Mouse (Mus musculus) forebrain, embryonic 13.5 days (tissue): ENCODE measurements at regions not wholly inside any gene's neighbourhood (a gene's known extent, or its start where the extent isn't known, plus 50 kb on each side); places are given as distances from the start of the nearest gene placed in this dataset.
A peak's percentile ranks its signal among the peaks of the same experiment; 100 is the strongest.

Experiments used
- ATAC-seq: fragments of 200-750 bp; cut with Nextera tagmentation; 2 replicates; pipeline ENCODE4 v1.8.0; 2017
- H3K27ac ChIP-seq: fragments of 300-500 bp; sonication (generic); 2 replicates; pipeline ENCODE4 v1.5.1; 2015; ENCODE audit warnings: inconsistent platforms, mild to moderate bottlenecking, moderate library complexity
- H3K27me3 ChIP-seq: fragments of 300-500 bp; sonication (generic); 2 replicates; pipeline ENCODE4 v1.6.1; 2015; ENCODE audit warnings: mild to moderate bottlenecking, inconsistent platforms
- H3K36me3 ChIP-seq: fragments of 300-500 bp; sonication (generic); 2 replicates; pipeline ENCODE4 v1.6.1; 2015; ENCODE audit warnings: mild to moderate bottlenecking, inconsistent platforms; ENCODE audit not compliant: poor library complexity, severe bottlenecking
- H3K4me1 ChIP-seq: fragments of 300-500 bp; sonication (generic); 2 replicates; pipeline ENCODE4 v1.6.1; 2015; ENCODE audit warnings: inconsistent platforms
- H3K4me2 ChIP-seq: fragments of 300-500 bp; sonication (generic); 2 replicates; pipeline ENCODE4 v1.6.1; 2015; ENCODE audit warnings: inconsistent platforms, mild to moderate bottlenecking, moderate library complexity
- H3K4me3 ChIP-seq: fragments of 300-500 bp; sonication (generic); 2 replicates; pipeline ENCODE4 v1.5.1; 2015; ENCODE audit warnings: mild to moderate bottlenecking, inconsistent platforms
- H3K9ac ChIP-seq: fragments of 300-500 bp; sonication (generic); 2 replicates; pipeline ENCODE4 v1.6.1; 2015; ENCODE audit warnings: mild to moderate bottlenecking, inconsistent platforms
- H3K9me3 ChIP-seq: fragments of 300-500 bp; sonication (generic); replicated peaks from 2 replicates; pipeline ENCODE4 v1.6.1; 2016; ENCODE audit warnings: inconsistent platforms
- WGBS: fragments of 180-500 bp; shearing (Covaris S2); methylation state at CpG from one replicate; pipeline ENCODE4 v1.1.7; 2015; 5-methylcytosine and 5-hydroxymethylcytosine counted together

DNA sequence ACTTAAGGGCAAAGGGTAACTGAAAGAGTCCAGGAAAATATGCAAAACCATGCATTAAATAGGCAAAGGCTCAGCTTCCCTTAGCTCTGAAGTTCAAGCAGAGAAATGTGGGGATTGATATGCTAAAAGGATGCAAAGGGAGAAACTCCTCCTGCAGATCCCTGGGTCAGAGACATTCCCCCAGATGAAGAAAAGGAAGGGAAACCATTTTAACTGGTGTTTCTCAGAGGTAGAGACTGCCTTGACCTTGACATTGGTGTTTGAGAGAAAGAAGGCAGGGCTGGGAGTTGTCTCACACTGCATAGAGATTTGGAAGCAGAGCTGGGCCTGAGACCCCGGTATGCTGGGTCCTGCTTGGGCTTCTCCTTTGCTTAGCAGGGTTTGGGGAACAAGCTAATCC, 155.8 kb upstream of the 4930535I16Rik start:
- Histone ChIP-seq H3K4me3 (no peak overlapping the region), H3K27ac (no peak overlapping the region), H3K9ac (no peak overlapping the region), H3K27me3 (no peaks in the 10 kb centered on the region), H3K36me3 (no peaks in the 10 kb centered on the region), H3K4me2 (no peak overlapping the region), H3K9me3 (0 out of 2 replicates have a peak, but pooled peaks cover 4% of the 10 kb centered on the region), H3K4me1 (peaks cover 10% of the 10 kb centered on the region; the same call in 1 of the 2 replicates)
- WGBS = 88% methylated on average over 1 of the region's 1 CpGs
- ATAC-seq = no peak

DNA sequence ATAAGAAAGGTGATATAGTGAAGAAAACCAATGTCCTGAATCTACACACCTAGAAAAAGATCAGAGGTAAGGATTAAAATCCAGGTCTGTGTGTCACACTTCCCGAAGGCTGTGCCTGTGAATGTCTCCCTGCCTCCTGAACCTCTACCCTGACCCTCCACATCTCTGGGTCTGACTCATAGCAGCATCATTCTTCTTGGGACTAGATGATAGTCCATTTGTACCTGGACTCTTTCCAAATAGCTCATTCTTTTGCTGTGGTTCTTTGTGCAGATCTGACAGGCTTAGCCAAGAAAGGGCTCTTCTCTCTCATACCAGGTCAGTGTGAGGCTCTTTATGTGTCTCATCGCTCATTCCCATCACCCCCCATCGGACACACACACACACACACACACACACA, 146.8 kb upstream of the 4930535I16Rik start:
- Histone ChIP-seq H3K4me1 (peaks cover 9% of the 10 kb centered on the region; the same call in 1 of the 2 replicates), H3K36me3 (no peaks in the 10 kb centered on the region), H3K4me3 (no peak overlapping the region), H3K27me3 (no peaks in the 10 kb centered on the region), H3K4me2 (no peak overlapping the region), H3K9ac (no peak overlapping the region), H3K27ac (no peak overlapping the region), H3K9me3 (no peaks in the 10 kb centered on the region)
- no peak for ATAC-seq
- WGBS = 93% methylated on average over 3 of the region's 3 CpGs

GRCm38 (mm10) chr4:124063269-124064100, 145.7 kb upstream of the 4930535I16Rik start:
- Histone ChIP-seq H3K9ac (no peak overlapping the region), H3K4me1 (peaks cover 9% of the 10 kb centered on the region; the same call in 1 of the 2 replicates), H3K4me2 (no peak overlapping the region), H3K36me3 (no peaks in the 10 kb centered on the region), H3K27me3 (no peaks in the 10 kb centered on the region), H3K27ac (no peak overlapping the region), H3K4me3 (no peak overlapping the region), H3K9me3 (no peaks in the 10 kb centered on the region)
- 58% methylated on average over 4 of the region's 4 CpGs for WGBS
- ATAC-seq = peak; percentile 65; the same call in 1 of the 2 replicates

DNA sequence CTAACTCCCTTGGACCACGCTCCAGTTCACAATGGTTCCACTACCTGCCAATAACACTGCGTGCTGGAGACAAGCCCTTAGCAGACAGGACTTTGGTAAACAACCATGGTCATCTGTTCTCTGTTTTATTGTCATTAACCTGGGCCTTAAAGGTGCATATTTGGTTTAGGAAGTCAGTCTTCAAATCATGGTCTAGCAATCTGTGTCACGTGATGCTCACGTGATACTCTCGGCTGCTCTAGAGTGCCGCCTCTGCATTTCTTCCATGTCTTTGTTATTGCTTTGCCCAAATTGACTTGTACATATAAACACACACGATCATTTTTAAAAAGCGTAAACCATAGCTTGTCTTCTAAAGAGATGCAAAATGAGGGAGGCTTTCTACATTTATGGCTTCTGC, 139.8 kb upstream of the 4930535I16Rik start:
- no peak overlapping the region for H3K9ac ChIP-seq
- no peak for ATAC-seq
- H3K4me1 ChIP-seq = no peaks in the 10 kb centered on the region
- no peaks in the 10 kb centered on the region; the same call in 1 of the 2 replicates for H3K9me3 ChIP-seq
- no peak overlapping the region for H3K27ac ChIP-seq
- no peak overlapping the region for H3K4me2 ChIP-seq
- H3K36me3 ChIP-seq = no peaks in the 10 kb centered on the region
- H3K27me3 ChIP-seq = no peaks in the 10 kb centered on the region
- WGBS = 95% methylated on average over 8 of the region's 8 CpGs
- H3K4me3 ChIP-seq = no peak overlapping the region

DNA sequence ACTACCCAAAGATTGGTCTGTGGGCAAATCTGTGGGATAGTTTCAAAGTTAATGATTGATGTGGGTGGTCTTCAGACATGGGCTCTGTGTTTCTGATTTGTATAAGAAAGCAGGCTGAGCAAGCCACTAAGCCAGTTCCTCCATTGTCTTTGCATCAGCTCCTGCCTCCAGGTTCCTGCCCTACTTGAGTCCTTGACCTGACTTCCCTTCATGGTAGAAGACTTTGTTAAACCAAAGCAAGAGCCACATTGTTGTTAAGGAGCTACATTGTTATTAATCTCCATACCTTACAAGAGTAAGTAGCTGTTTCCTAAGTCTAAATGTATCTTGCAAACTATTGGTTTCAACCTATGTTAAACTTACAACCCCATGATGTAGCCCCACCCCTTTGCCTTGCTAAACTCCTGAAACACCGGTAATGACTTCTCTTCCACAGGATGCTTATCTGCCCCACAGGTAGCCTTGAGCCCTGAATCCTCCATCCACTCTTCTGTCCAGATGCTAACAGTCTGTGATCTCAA, 136.5 kb upstream of the 4930535I16Rik start:
- H3K4me2 ChIP-seq = no peak overlapping the region
- no peak for ATAC-seq
- H3K27ac ChIP-seq = no peak overlapping the region
- no peaks in the 10 kb centered on the region for H3K27me3 ChIP-seq
- H3K9me3 ChIP-seq = no peaks in the 10 kb centered on the region; the same call in 1 of the 2 replicates
- no peak overlapping the region for H3K9ac ChIP-seq
- WGBS = 88% methylated on average over 1 of the region's 1 CpGs
- no peak overlapping the region for H3K4me3 ChIP-seq
- H3K36me3 ChIP-seq = no peaks in the 10 kb centered on the region
- H3K4me1 ChIP-seq = peaks cover 1% of the 10 kb centered on the region; the same call in 1 of the 2 replicates

DNA sequence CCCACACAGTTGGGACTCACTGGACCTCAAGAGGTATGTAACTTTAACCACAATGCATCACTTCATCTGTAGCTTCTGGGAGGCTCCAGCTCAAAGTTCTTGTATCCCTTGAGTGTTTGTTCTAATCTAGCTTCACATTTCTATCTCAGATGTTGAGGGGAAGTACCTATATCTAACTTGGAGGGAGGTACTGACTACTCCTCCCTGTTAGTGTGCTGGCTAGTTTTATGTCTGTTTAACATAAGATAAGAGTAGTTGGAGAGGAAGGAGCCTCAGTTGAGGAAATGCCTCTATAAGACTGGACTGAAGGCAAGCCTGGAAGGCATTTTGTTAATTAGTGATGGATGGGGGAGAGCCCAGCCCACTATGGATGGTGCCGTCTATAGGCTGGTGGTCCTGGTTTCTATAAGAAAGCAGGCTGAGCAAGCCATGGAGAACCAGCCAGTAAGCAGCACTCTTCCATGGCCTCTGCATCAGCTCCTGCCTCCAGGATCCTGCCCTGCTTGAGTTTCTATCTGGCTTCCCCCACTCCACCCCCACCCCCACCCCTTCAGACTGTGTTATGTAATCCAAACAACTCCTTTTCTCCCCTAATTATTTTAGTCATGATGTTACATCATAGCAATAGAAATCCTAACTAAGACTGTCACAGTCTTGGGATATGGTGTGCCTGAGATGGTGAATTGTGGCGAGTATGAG, 135.7 kb upstream of the 4930535I16Rik start:
- ATAC-seq = no peak
- 79% methylated on average over 2 of the region's 2 CpGs for WGBS
- Histone ChIP-seq H3K36me3 (no peaks in the 10 kb centered on the region), H3K27ac (no peak overlapping the region), H3K4me2 (no peak overlapping the region), H3K9me3 (no peaks in the 10 kb centered on the region; the same call in 1 of the 2 replicates), H3K27me3 (no peaks in the 10 kb centered on the region), H3K4me3 (no peak overlapping the region), H3K9ac (no peak overlapping the region), H3K4me1 (peaks cover 9% of the 10 kb centered on the region)

DNA sequence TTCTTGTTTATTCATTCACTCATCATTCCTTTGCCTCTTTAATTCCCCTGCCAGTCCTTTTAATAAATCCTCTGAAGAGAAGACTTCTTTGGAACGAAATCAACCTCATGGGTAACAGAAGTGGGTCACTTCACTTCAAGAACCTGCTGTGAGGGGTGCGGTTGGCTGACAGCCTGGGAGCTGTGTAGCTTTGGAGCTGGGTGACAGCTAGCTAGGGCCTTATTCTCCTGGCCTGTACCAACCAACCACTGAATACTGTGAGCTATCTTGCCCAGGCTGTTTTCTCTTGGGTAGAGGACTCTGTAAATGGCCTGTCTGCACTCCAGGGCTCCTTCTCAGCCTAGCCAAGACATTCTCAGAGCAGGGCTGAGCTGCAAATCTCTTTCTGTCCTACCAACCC, 134.6 kb upstream of the 4930535I16Rik start:
- ATAC-seq = no peak
- Histone ChIP-seq H3K27me3 (no peaks in the 10 kb centered on the region), H3K27ac (no peak overlapping the region), H3K9ac (no peak overlapping the region), H3K4me1 (peaks cover 20% of the 10 kb centered on the region), H3K9me3 (no peaks in the 10 kb centered on the region; the same call in 1 of the 2 replicates), H3K4me3 (no peak overlapping the region), H3K36me3 (no peaks in the 10 kb centered on the region), H3K4me2 (no peak overlapping the region)
- WGBS = 67% methylated on average over 2 of the region's 2 CpGs

GRCm38 (mm10) chr4:124048348-124048831, 130.6 kb upstream of the 4930535I16Rik start:
- Histone ChIP-seq H3K36me3 (no peaks in the 10 kb centered on the region), H3K4me2 (0 out of 2 replicates have a peak overlapping the region, but pooled peaks have one; percentile 2), H3K4me1 (peaks cover 25% of the 10 kb centered on the region), H3K27me3 (no peaks in the 10 kb centered on the region), H3K9ac (no peak overlapping the region; the same call in 1 of the 2 replicates), H3K9me3 (no peaks in the 10 kb centered on the region; the same call in 1 of the 2 replicates), H3K4me3 (no peak overlapping the region), H3K27ac (peak overlapping the region; percentile 90)
- WGBS = 9% methylated on average over 12 of the region's 12 CpGs
- ATAC-seq = peak; percentile 95

- H3K27me3 ChIP-seq = no peaks in the 10 kb centered on the region
- H3K4me3 ChIP-seq = no peak overlapping the region
- H3K4me2 ChIP-seq = no peak overlapping the region
- ATAC-seq = peak; percentile 31; the same call in 1 of the 2 replicates
- H3K9me3 ChIP-seq = no peaks in the 10 kb centered on the region
- no peak overlapping the region for H3K9ac ChIP-seq
- H3K36me3 ChIP-seq = no peaks in the 10 kb centered on the region
- 47% methylated on average over 3 of the region's 3 CpGs for WGBS
- peaks cover 25% of the 10 kb centered on the region for H3K4me1 ChIP-seq
- H3K27ac ChIP-seq = peak overlapping the region; percentile 90
These were observed 130.1 kb upstream of the 4930535I16Rik start for GRCm38 (mm10) chr4:124047898-124048297.

- Histone ChIP-seq H3K4me3 (no peak overlapping the region), H3K27me3 (0 out of 2 replicates have a peak, but pooled peaks cover 3% of the 10 kb centered on the region), H3K4me2 (0 out of 2 replicates have a peak overlapping the region, but pooled peaks have one; percentile 13), H3K9me3 (no peaks in the 10 kb centered on the region), H3K4me1 (peaks cover 61% of the 10 kb centered on the region), H3K27ac (peak overlapping the region; percentile 95), H3K9ac (no peak overlapping the region), H3K36me3 (no peaks in the 10 kb centered on the region)
- WGBS = 28% methylated on average over 12 of the region's 12 CpGs
- ATAC-seq = no peak
These were observed 118.7 kb upstream of the 4930535I16Rik start for GRCm38 (mm10) chr4:124036483-124036882.

DNA sequence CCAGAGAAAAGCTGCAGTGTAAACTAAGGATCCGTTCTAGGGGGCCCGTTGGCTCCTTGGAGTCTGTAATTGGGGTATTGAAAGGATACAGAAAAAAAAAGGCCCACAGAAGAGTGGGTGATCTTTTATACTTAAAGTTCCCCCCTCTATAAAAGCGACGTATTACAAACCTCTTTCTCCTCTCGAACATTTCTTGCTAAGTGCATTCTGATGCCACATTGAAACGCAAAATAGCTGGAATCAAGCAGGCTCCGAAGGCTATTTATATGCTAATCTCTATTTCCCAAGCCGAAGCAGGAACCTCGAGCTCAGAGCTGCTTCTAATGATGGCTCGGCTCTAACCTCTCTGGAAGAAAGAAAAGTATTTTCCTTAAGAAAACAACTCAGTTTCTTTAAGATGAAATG, 117.8 kb upstream of the 4930535I16Rik start:
- peak overlapping the region; percentile 95 for H3K27ac ChIP-seq
- no peak overlapping the region for H3K4me3 ChIP-seq
- H3K4me2 ChIP-seq = peak overlapping the region; percentile 49
- no peaks in the 10 kb centered on the region for H3K9me3 ChIP-seq
- peak overlapping the region; percentile 14; the same call in 1 of the 2 replicates for H3K9ac ChIP-seq
- 0 out of 2 replicates have a peak, but pooled peaks cover 3% of the 10 kb centered on the region for H3K27me3 ChIP-seq
- peaks cover 61% of the 10 kb centered on the region for H3K4me1 ChIP-seq
- H3K36me3 ChIP-seq = no peaks in the 10 kb centered on the region
- ATAC-seq = peak; percentile 86
- WGBS = 2% methylated on average over 10 of the region's 10 CpGs
